Mouse (Mus musculus): ENCODE data around the gene Zfp652. TPM values are rescaled to one million over a fixed set of nuclear protein-coding genes. Genes with fewer than 3 reads are reported as not detected.
A peak's percentile ranks its signal among the peaks of the same experiment; 100 is the strongest.

Gene Zfp652
- polyA plus RNA-seq, 1 experiment from 2014 or later = 18.4 TPM

- peaks cover 9% of the 10 kb centered on the region for H3K4me1 ChIP-seq (replicated peaks)
- peak overlapping the region; percentile 98 for H3K27ac ChIP-seq
- H3K27me3 ChIP-seq (replicated peaks) = no peaks in the 10 kb centered on the region
- H3K9me3 ChIP-seq = no peaks in the 10 kb centered on the region
- peak overlapping the region; percentile 98 for H3K9ac ChIP-seq
- ATAC-seq = no peak
- H3K4me3 ChIP-seq (replicated peaks) = peak overlapping the region; percentile 99
- H3K4me2 ChIP-seq (replicated peaks) = peak overlapping the region; percentile 77
- no peaks in the 10 kb centered on the region for H3K36me3 ChIP-seq
- under 1% methylated on average over 13 of the region's 13 CpGs for WGBS
Observed at GRCm38 (mm10) chr11:95713811-95714241, 1.4 kb downstream of the Zfp652 start.

- 28% methylated on average over 7 of the region's 7 CpGs for WGBS
- H3K27me3 ChIP-seq (replicated peaks) = no peaks in the 10 kb centered on the region
- peak overlapping the region; percentile 99 for H3K4me3 ChIP-seq (replicated peaks)
- peak overlapping the region; percentile 98; the same call in 1 of the 2 replicates for H3K9ac ChIP-seq
- no peak overlapping the region for H3K27ac ChIP-seq
- no peaks in the 10 kb centered on the region for H3K9me3 ChIP-seq
- H3K4me1 ChIP-seq (replicated peaks) = peaks cover 9% of the 10 kb centered on the region
- peak overlapping the region; percentile 77 for H3K4me2 ChIP-seq (replicated peaks)
- H3K36me3 ChIP-seq = no peaks in the 10 kb centered on the region
- no peak for ATAC-seq
Observed at GRCm38 (mm10) chr11:95714411-95714810, 1.9 kb downstream of the Zfp652 start.

- Histone ChIP-seq H3K4me2 (replicated peaks) (no peak overlapping the region), H3K4me1 (replicated peaks) (peaks cover 9% of the 10 kb centered on the region), H3K27me3 (replicated peaks) (no peaks in the 10 kb centered on the region), H3K9me3 (no peaks in the 10 kb centered on the region), H3K36me3 (no peaks in the 10 kb centered on the region), H3K9ac (no peak overlapping the region), H3K27ac (no peak overlapping the region), H3K4me3 (replicated peaks) (no peak overlapping the region)
- no peak for ATAC-seq
- 58% methylated on average over 8 of the region's 8 CpGs for WGBS
Observed at GRCm38 (mm10) chr11:95716136-95716535, 3.7 kb downstream of the Zfp652 start.

DNA sequence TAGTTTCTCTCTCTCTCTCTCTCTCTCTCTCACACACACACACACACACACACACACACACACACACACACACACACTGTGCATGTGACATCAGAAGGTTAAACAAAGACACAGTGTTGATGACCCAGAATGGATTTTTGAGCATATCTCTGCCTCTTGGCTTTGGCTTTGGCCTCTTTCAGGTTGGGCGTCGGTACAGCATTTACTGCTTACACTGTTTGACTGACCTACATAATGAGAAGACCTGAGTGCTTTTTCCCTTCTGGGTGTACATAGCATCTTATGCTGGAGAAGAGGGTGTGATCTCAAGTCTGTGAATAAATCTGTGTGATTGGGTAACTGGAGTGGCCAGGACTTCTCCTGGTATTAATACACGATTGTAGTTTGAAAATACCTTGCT, 6.9 kb downstream of the Zfp652 start:
- Histone ChIP-seq H3K9me3 (no peaks in the 10 kb centered on the region), H3K27me3 (replicated peaks) (no peaks in the 10 kb centered on the region), H3K27ac (no peak overlapping the region), H3K4me3 (replicated peaks) (no peak overlapping the region), H3K9ac (no peak overlapping the region), H3K4me2 (replicated peaks) (no peak overlapping the region), H3K4me1 (replicated peaks) (peaks cover 6% of the 10 kb centered on the region), H3K36me3 (no peaks in the 10 kb centered on the region)
- WGBS = 76% methylated on average over 3 of the region's 3 CpGs
- no peak for ATAC-seq

DNA sequence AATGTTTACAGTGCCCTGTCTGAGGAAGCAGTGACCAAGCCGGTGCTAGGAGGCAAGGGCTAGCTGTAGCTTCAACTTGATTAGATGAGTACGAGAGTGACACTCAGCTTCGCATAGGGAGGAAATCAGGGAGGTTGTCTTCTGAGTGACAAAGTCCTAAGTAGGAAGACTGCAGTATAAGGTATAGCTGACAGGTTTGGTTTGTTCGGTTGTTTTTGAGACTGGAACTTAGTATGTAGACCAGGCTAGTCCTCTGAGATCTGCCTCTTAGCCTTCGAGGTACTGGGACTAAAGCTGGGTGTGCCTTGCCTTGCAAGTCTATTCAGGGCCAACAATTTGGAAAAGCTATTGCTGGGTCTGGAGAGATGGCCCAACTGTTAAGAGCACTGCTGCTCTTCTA, 10.8 kb downstream of the Zfp652 start, which contains the start of gene B130006D01Rik:
B130006D01Rik (plus strand) TSS at position 301 of the 400 bp plus-strand sequence.
- Histone ChIP-seq H3K27me3 (replicated peaks) (no peaks in the 10 kb centered on the region), H3K9ac (no peak within 1 kb of the TSS), H3K9me3 (no peaks in the 10 kb centered on the region), H3K4me1 (replicated peaks) (no peaks in the 10 kb centered on the region), H3K4me2 (replicated peaks) (no peak within 1 kb of the TSS), H3K27ac (no peak within 1 kb of the TSS), H3K4me3 (replicated peaks) (no peak within 1 kb of the TSS), H3K36me3 (no peaks in the 10 kb centered on the region)
- no peak for ATAC-seq
- 87% methylated on average over 5 of the region's 5 CpGs for WGBS

GRCm38 (mm10) chr11:95724466-95724865, 12.0 kb downstream of the Zfp652 start:
- Histone ChIP-seq H3K4me3 (replicated peaks) (no peak overlapping the region), H3K4me2 (replicated peaks) (no peak overlapping the region), H3K27ac (no peak overlapping the region), H3K4me1 (replicated peaks) (0 out of 2 replicates have a peak, but pooled peaks cover 1% of the 10 kb centered on the region), H3K36me3 (no peaks in the 10 kb centered on the region), H3K9me3 (no peaks in the 10 kb centered on the region), H3K9ac (no peak overlapping the region), H3K27me3 (replicated peaks) (no peaks in the 10 kb centered on the region)
- no peak for ATAC-seq
- 92% methylated on average over 4 of the region's 4 CpGs for WGBS

- Histone ChIP-seq H3K9me3 (no peaks in the 10 kb centered on the region), H3K4me3 (replicated peaks) (no peak overlapping the region), H3K4me1 (replicated peaks) (0 out of 2 replicates have a peak, but pooled peaks cover 2% of the 10 kb centered on the region), H3K27me3 (replicated peaks) (no peaks in the 10 kb centered on the region), H3K27ac (no peak overlapping the region), H3K9ac (no peak overlapping the region), H3K36me3 (no peaks in the 10 kb centered on the region), H3K4me2 (replicated peaks) (no peak overlapping the region)
- ATAC-seq = no peak
- 73% methylated on average over 4 of the region's 4 CpGs for WGBS
Observed at GRCm38 (mm10) chr11:95726156-95726555, 13.7 kb downstream of the Zfp652 start.

GRCm38 (mm10) chr11:95727947-95728346, 15.5 kb downstream of the Zfp652 start:
- Histone ChIP-seq H3K4me2 (replicated peaks) (no peak overlapping the region), H3K4me1 (replicated peaks) (0 out of 2 replicates have a peak, but pooled peaks cover 2% of the 10 kb centered on the region), H3K36me3 (no peaks in the 10 kb centered on the region), H3K4me3 (replicated peaks) (no peak overlapping the region), H3K9me3 (no peaks in the 10 kb centered on the region), H3K27me3 (replicated peaks) (no peaks in the 10 kb centered on the region), H3K9ac (no peak overlapping the region), H3K27ac (no peak overlapping the region)
- no peak for ATAC-seq
- 88% methylated on average over 5 of the region's 5 CpGs for WGBS

DNA sequence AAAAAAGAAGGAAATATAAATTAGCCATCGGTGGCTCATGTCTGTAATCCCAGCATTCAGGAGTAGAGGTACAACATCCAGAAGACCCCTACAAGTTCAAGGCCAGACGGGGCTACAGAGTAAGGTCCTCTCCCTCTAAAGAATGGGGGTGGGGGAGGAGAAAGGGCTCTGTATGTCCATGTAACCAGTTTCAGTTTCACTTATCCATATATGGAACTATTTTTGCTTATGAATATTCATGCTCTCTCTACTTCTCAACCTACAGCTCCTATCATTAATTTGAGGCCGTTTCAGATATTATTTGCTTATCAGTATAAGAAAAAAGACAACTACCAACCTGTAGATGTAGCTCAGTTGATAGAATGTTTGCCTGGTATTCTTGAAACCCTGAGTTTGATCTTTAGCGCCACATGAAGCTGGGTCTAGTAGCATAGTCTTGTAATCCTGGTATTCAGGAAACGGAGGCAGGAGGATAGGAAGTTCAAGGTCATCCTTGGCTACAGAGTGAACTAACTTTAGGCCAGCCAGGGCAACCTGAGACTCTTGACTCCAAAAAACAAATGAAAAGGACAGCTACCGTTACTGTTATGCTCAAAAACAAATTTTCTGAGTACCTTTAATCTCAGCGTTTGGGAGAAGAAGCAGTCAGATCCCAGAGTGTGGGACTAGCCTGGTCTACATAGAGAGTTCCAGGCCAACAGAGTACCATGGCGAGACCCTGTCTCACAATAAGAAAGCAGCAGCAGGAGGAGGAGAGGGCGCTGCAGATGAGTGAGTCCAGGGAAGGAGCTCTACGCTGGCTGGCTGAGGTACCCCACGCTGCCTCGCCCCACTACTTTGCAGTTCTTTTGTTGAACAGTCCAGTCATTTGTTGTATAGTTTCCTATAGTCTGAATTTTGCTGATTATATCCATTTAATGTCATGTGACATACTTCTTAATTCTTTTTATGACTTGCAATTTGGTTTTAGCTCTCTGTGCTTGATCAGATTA, 16.7 kb downstream of the Zfp652 start:
- ATAC-seq = no peak
- Histone ChIP-seq H3K27me3 (replicated peaks) (no peaks in the 10 kb centered on the region), H3K4me2 (replicated peaks) (no peak overlapping the region), H3K4me3 (replicated peaks) (no peak overlapping the region), H3K9ac (no peak overlapping the region), H3K4me1 (replicated peaks) (0 out of 2 replicates have a peak, but pooled peaks cover 2% of the 10 kb centered on the region), H3K36me3 (no peaks in the 10 kb centered on the region), H3K27ac (no peak overlapping the region), H3K9me3 (no peaks in the 10 kb centered on the region)
- 84% methylated on average over 12 of the region's 12 CpGs for whole genome bisulfite sequencing

GRCm38 (mm10) chr11:95734485-95734884, 22.0 kb downstream of the Zfp652 start:
- H3K9ac ChIP-seq = no peak overlapping the region
- 0 out of 2 replicates have a peak, but pooled peaks cover 4% of the 10 kb centered on the region for H3K4me1 ChIP-seq (replicated peaks)
- no peaks in the 10 kb centered on the region for H3K27me3 ChIP-seq (replicated peaks)
- ATAC-seq = no peak
- H3K27ac ChIP-seq = no peak overlapping the region
- 90% methylated on average over 2 of the region's 2 CpGs for WGBS
- no peak overlapping the region for H3K4me3 ChIP-seq (replicated peaks)
- H3K36me3 ChIP-seq = no peaks in the 10 kb centered on the region
- no peak overlapping the region for H3K4me2 ChIP-seq (replicated peaks)
- no peaks in the 10 kb centered on the region for H3K9me3 ChIP-seq

- WGBS = 76% methylated on average over 3 of the region's 3 CpGs
- Histone ChIP-seq H3K27me3 (replicated peaks) (no peaks in the 10 kb centered on the region), H3K4me2 (replicated peaks) (no peak overlapping the region), H3K36me3 (no peaks in the 10 kb centered on the region), H3K9me3 (no peaks in the 10 kb centered on the region), H3K4me3 (replicated peaks) (no peak overlapping the region), H3K27ac (no peak overlapping the region), H3K4me1 (replicated peaks) (0 out of 2 replicates have a peak, but pooled peaks cover 3% of the 10 kb centered on the region), H3K9ac (no peak overlapping the region)
- ATAC-seq = no peak
Observed at GRCm38 (mm10) chr11:95737811-95738210, 25.3 kb downstream of the Zfp652 start.

DNA sequence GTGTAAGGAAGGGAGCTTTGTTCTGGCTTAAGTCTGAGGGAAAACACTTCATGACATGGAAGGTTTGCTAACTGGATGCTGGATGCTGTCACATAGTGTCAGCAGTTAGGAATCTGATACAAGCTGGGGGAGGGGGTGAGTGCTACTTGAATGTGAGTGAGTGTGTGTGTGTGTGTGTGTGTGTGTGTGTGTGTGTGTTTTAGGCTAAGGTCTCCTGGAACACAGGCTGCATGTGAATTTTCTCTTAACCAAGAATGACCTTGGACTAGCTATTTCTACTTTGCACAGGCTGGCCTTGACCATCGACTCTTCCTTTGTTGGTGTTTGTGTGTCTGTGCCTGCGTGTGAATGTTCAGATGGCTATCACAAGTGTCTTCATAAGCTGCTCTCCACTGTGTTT, 32.0 kb downstream of the Zfp652 start:
- no peak overlapping the region for H3K9ac ChIP-seq
- H3K4me3 ChIP-seq (replicated peaks) = no peak overlapping the region
- WGBS = 84% methylated on average over 2 of the region's 2 CpGs
- H3K27ac ChIP-seq = no peak overlapping the region
- ATAC-seq = no peak
- no peak overlapping the region for H3K4me2 ChIP-seq (replicated peaks)
- H3K36me3 ChIP-seq = 0 out of 2 replicates have a peak, but pooled peaks cover 3% of the 10 kb centered on the region
- H3K9me3 ChIP-seq = no peaks in the 10 kb centered on the region
- no peaks in the 10 kb centered on the region for H3K27me3 ChIP-seq (replicated peaks)
- H3K4me1 ChIP-seq (replicated peaks) = 0 out of 2 replicates have a peak, but pooled peaks cover 3% of the 10 kb centered on the region

All from intestine, embryonic 15.5 days (tissue).